Mouse (Mus musculus) mesoderm, embryonic 11.5 days (tissue): Measurements from ENCODE around the gene Stk4.

Experiments
- DNase-seq: peaks from one replicate; pipeline ENCODE4 v3.0.0-alpha.2; 2012; ENCODE audit warnings: low read depth, low spot score

The Stk4 gene

DNA sequence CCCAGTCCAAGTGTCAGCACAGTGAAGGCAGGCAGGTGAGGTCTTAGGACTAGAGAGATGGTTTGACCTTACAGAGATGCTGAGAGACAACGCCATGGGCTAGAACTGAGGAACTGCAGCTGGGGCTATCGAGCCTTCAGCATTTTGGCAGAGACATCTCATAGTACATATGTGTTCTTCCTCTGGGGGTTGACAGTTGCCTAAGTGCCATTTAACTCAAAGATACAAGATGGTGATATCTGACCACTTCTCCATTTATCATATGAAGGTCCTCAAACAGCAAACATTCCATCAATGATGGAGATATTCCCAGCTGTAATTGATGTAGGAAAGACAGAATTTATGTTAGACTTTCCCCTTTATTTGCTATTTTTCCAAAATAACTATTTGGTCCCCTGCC lies 57.2 kb downstream of the Stk4 start:
- DNase-seq, result no peak

DNA sequence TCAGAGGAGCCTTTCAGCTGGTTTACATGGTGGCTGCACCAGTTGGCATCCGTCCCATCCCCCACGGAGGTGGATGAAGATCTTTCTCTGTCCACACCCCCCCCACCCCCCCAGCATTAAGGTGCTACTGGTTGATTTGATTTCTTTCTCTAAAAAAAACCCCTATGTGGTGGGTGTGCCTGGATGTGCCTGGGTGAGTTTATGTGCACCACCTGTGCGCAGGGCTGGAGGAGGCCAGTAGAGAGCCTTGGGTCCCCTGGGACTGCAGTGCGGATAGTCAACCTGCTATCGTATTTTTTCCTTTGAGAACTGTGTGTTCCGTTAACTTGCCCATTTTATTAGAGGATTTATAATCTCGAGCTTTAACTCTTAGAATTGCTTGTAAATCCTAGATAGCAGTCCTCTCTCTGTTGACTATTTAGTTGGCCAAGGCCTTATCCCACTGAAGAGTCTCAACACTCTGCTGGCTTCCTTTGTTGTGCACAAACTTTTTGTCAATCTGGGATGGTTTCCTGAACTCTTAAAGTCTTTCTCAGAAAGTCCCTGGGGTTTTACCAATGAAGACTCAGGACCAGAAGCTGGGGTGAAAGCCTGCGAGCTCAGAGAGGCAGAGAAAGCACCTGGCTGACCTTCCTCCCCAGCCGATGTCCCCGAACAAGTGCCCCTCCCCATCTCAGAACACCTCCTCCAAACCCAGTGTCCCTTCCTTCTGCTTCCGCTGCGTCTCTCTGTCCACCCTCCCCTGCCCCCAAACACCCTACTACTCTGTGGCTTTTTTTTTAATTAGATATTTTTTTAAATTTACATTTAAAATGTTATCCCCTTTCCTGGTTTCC lies 58.7 kb downstream of the Stk4 start:
- DNase-seq, result no peak

DNA sequence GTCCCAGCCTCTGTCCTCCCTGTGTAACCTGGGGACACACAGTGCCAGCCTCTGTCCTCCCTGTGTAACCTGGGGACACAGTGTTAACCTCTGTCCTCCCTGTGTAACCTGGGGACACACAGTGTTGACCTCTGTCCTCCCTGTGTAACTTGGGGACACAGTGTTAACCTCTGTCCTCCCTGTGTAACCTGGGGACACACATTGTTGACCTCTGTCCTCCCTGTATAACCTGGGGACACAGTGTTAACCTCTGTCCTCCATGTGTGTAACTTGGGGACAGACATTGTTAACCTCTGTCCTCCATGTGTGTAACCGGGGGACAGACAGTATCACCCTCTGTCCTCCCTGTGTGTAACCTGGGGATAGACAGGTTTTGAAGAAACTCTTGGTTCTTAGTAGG lies 61.5 kb downstream of the Stk4 start:
- DNase-seq, result no peak

DNA sequence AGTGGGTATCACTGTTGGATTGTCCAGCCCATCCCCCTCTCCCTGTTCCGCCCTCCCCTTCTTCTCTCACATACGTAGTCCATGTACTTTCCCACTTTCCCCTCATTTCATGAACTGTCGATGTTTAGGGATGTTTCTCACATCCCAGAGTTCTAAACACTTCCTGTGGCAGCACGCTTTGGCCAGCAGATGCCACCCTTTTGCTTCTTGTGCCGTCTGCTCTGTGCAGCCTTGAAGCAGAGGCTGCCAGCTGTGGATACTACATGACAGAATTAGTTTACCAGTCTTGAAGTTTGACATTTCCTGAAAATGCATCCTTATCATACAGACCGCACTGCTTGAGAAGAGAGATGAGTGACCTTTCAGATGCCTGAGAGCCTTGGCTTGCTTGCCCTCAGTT lies 64.4 kb downstream of the Stk4 start:
- no peak for DNase-seq

DNA sequence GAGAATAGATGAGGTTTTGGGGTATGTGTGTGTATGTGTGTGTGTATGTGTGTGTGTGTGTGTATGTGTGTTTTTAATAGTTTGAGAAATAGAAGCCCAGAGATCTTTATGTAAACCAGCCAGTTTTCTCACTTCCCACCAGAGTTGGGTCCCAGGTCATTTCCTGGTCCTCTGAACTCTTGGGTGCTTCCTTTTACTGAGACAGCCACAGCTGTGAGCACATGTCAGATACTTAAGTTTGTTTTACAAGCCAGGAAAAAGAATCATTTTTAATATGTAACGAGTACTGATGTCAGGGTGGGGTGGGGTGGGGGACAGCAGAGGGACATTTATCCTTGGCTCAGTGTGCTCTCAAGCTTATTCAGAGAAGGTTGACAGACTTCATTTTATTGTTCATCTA lies 65.2 kb downstream of the Stk4 start:
- DNase-seq, result no peak

DNA sequence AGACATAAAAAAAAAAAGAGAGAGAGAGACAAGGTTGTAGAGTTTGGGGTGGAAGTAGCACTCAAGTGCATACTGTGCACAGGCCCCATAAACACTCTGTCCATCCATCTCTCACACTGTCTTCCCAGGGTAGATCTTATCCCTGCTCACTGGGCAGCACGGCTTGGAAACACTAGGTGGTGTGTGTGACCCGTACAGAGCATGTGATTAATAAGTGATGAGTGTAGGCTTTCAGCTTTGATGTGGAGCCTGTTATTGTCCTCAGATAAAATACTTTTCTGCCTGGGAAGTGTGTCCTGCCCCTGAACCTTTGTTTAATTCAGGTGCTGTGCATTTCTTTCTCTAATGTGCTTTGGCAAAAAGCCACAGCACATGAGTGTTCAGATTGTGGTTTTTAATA lies 66.3 kb downstream of the Stk4 start:
- DNase-seq, result no peak

DNA sequence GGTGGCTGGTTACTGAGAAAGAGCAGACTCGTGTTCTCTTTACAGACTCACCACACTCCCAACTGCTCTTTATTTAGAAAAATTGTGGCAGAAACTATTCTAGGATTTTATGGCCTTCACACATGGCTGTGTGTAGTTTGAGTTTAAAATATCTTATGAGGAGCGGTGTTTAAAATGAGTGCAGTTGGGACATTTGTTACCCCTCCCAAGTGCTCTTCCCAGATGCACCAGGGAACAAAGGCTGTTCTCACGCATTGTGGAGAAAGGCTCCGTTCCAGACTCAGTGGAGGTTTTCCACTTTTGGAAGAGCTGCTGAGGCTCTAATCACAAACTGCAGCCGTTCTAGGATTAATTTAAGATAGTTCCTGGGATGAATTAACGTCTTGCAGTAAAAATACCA lies 67.6 kb downstream of the Stk4 start:
- DNase-seq, result no peak

DNA sequence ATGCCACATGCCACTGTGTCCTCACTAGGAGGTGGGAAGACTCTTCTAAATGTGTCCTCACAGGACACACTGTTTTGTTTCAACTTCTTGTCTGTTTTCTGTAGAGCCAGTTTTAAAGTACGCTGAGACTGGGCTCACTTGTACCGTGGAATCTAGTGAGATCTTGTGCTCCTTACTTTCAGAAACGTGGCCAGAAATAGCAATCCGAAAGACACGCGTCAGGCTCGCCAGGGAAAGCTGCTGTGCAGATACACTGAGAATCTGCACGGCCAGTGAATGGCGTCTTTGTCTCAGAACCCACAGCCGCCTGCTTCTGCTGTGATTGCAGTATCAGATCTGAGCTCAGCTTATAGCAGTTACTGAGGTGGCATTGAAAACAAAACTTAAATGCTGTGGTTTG lies 71.9 kb downstream of the Stk4 start:
- DNase-seq, result no peak

DNA sequence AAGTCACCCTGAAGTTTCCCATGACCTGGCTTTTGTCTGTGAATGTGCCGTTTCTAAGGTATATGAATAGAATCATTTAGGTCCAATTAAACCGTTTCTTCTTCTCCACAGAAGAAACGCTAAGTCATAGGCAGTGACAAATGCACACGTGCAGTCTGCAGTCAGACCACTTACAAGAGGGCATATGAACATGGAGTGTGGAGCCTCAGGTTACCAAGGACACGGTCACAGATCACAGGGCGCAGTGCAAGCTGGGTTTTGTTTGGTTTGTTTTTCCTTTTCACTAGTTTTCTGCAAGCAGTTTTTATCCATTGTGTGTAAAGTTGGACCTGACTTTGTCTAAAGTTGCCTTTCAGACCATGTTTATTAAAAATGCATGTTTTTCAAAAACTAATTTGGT lies 73.9 kb downstream of the Stk4 start:
- DNase-seq, result no peak

DNA sequence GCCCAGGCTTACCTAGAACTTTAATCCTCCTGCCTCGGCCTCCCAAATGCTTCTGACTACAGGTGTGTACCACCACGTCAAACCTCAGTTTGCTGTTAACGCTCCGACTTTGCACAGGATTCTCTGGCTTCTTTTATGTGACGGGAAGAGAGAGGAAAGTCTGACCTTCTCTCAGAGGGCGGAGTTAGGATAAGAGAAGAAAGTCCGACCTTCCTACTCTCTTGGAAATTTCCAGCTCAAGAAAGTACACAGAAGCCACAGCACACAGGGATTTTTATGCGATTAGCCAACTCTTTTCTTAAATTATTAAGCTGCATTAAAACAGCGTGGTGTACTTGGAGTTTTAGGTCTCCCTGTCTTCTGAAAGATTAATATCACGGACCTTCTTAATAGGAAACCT lies 74.4 kb downstream of the Stk4 start:
- DNase-seq, result no peak

DNA sequence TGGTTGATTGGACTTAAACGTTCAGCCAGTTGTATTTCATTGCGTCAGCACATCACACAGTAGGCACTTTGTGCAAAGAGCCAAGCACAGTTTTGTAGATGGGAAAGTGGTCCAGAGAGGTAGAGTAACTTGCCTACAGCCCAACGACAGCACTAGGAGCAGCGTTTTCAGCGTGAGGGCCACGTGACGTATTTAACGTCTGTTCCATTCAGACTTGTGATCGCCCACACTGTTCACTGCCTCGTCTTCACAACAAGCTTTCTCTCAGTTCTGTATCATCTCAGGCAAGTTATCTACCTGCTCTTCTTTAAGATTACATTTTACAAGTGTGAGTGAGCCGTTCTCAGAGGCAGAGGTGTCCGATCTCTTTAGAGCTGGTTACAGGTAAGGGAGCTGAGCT lies 76.4 kb downstream of the Stk4 start:
- DNase-seq, result no peak

DNA sequence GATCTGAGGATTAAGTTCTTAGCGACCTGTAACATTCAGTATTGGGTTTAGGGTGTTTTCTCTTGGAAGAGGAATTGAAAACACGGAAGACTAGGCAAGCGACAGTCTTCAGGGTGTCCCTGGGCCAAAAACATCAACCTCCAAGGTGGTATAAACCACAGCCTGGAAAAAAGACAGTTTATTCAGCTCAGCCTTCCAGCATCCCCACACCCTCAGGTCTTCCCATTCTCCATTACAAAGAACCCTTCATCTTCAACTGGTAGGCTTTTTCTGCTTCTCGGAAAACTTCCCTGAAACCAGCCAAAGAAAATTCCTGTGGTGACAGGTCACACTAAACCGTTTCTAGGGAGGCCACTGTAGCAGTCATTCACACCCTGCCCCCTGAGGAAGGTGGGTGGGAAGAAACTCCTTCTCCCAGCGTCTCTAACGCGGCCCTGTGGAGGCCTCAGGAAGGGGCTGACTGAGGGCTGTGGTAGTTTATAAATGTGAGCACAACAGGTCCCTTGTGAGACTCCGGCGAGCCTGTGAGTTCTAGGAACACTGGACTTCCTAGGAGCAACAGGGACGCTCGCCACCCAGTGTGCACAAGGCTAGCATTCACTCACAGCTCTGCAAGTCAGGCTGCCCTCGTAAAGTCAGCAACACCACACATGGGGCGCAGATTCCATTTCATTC lies 80.1 kb downstream of the Stk4 start:
- DNase-seq, result peak; percentile 56

DNA sequence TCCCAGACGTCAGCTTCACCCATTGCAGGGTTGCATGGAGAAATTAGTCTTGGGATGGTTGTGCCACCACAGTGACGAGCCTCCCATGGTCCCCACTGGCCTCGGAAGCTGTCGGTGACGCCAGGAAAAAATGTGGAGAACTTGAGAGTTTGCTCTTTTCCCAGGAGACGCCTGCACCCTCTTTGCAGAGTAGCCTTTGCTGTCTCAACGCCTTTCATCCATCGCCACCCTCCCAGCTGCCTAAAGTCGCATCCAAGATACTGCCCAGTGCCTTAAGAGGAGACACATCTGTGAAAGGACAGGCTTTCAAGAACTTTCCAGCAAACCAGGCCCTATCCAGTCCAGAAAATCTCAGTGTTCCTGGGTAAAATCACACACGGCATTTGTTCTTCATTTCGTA lies 82.2 kb downstream of the Stk4 start:
- DNase-seq, result no peak

DNA sequence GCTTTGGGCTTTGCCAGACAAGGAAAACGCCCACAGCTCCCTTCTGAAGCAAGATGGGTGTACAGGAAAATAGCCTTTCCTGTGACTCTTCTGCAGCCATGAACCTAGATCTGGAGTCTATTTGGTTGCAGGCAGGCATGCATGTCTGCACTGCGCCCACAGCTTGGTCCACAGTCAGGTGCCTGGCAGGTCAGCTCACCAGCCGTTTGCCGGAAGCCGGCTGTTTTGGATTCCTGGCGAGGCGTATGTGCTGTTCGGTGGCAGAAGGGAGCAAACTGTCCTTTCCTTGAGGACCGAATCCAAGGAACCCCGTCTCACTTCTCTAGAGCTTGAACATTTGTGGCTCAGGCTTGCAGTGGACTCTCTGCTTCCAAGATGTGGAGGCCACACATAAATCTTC lies 83.9 kb downstream of the Stk4 start:
- no peak for DNase-seq

DNA sequence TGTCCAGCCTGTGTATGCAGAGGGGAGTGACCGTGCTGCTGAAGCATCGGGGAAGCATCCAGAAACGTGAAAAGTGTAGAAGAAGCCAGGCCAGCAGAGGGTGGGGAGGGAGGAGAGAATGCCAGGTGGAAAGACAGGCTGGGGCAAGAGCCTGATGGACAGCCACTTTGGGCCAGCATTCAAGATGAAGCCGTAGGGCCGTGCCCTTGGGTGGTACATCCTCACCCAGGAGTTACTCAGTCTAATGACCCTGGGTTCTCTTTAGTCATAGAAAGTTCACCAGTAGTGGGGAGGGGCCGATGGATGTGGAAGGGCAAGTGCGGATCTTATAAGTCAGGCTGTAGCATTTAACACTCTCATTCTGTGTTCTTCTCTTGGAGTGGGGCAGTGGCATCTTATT lies 86.0 kb downstream of the Stk4 start:
- no peak for DNase-seq

DNA sequence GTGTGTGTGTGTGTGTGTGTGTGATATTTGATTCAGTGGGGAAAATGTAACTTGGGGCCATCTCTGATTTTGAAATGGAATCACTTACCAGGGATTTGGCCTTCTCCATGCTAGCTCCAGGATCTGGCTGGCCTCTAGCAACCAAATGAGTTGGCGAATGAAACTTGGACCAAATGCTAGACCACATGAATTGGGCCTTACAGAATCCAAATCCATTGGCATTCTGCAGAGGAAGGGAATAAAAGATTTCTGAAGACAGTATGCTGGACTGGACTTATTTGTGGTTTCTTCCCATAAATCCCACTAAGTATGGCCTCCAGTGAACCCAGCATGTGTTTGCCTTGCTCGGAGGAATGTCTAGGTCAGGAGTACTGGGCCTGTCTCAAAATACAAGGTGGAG lies 88.7 kb downstream of the Stk4 start:
- DNase-seq, result no peak

DNA sequence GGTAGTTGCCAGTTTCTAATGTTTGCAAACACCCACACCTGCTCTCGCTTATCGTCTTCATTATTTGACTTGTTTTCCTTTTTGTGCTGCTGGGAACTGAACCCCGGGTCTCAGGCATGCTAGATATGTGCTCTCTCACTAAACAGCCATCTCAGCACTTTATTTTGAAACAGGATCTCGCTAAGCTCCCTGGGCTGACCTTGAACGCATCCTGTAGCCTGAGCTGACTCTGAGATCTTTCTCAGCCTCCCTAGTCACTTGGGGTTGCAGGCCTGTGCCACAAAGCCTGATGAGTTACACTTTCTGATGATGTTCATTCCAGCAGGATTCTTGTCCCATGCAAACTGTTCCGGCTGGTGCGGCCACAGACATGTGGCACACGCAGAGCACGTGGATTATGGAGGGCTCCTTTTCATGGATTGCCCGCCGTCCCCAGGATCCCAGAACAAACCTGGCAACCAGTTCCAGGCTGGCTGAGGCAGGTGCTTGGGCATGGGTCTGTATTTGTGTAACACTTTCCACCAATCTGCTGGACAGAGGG lies 91.5 kb downstream of the Stk4 start:
- DNase-seq, result no peak

DNA sequence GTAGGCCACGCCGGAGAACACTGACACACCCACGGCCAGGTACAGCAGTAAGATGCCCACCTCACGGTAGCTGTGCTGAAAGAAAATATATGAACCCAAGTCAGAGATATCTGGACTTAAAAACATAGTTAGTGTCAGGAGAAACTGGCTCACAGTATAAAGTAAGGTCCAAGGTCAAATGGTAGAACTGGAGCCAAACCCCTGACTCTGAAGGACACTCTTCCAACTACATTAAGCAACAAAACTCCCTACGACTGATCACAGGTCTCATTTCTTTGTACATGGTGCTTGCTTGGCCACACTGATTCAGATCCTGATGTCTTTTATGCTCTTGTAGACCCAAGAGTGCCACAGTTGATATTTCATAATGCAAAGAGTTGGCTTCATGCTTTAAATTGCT lies 94.8 kb downstream of the Stk4 start:
- DNase-seq, result no peak

DNA sequence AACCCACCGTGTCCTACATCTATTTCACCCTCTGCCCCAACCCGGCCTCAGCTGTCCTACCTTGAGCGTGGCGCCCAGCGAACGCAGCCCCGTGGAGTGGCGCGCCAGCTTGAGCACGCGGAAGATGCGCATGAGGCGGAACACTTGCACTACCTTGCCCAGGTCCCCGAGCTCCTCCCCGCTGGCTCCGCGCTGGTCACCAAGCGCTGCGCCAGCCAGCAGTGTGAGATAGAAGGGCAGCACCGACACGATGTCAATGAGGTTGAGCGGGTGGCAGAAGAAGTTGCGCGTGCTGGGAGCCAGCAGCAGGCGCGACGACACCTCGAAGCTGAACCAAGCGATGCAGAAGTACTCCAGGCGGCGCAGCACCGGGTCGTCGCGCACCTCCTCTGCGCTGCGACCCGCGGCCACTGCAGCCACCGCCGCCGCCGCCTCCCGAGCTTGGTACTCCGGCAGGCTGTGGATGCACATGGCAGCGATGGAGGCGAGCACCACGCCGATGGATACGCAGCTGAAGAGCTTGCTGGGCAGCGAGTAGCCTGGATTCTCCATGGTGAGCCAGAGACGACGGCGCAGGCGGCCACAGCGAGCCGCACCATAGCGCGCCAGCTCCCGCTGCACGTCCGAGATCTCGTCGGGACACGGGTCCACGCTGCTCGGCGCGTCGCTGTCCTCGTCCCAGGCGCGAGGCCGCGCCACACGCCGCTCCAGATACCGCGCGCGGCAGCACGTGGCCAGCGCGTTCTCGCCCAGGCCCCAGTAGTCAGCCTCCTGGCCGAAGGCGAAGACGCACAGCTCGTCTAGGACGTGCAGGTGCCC lies 97.8 kb downstream of the Stk4 start:
- peak; percentile 30 for DNase-seq

DNA sequence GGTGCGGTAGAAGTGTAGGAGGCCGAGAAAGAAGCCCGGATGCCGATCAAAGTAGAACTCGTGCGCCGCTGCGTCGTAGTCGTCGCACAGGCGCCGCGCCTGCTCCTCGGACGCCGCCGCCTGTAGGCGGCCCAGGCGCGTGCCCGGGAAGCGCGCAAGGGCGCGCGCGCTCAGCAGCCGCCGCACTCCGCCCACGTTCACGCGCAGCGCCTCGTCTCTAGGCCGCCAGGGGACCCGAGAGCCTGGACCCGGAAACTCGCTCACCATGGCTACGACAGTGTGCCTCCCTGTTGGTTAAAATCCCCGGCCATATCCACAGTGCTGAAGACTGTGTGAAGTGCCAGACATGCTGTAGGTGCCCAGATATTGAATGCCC lies 98.4 kb downstream of the Stk4 start:
- peak; percentile 34 for DNase-seq

DNA sequence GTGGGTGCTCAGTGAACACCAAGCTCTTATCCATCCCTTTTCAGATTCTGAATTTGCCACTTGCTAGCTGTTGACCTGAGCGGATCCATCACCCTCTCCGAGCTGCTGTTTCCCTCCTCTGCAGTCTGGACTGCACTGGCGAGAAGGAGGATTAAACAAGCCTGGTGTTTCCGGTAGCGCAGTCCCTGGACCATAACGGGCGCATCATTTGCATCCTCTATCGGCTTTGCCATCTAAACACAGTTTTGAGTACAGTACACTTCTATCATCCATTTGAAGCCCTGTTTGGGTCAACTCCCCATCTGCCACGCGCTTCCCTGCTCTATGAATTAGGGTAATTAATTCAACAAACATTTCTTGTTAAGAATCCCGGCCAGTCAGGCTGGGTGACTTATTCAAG lies 100.2 kb downstream of the Stk4 start:
- DNase-seq, result no peak

DNA sequence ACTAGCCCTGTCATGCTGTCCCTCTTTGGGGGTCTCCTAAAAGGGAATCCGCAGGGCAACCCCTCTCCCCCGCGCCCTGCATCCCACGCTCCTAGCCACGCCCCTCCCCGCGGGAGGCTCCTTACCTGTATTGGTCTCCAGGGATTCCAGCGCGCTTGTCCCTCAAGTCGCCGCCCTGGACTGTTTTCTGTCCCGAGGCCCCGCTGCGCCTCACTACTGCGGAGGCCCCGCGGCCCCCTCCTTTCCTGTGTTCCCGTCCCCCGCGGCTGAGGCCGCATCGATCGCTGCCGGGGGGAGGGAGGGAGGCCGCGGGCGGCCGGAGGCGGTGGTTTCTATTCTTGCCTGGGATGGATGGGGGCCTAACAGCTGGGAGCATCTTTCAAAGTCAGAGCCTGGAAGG lies 100.8 kb downstream of the Stk4 start, which contains the start of gene Kcns1:
Kcns1 (minus strand) TSS at position 212 of the 400 bp plus-strand sequence.
- DNase-seq, result no peak
